Mouse (Mus musculus) kidney, adult 2 months (tissue): ENCODE data around the gene Cacng2. TPM values are rescaled to one million over a fixed set of nuclear protein-coding genes. Genes with fewer than 3 reads are reported as not detected.

Experiments used
- DNase-seq: peaks from one replicate; pipeline ENCODE4 v3.0.0; 2021
- H3K27ac ChIP-seq: fragments of 200-500 bp; 2 replicates; pipeline ENCODE4 v1.5.1; 2012; ENCODE audit warnings: low read depth, low read length, control low read depth, inconsistent platforms; ENCODE audit not compliant: insufficient read depth
- H3K27me3 ChIP-seq: fragments of 200-500 bp; replicated peaks from 2 replicates; pipeline ENCODE4 v1.6.1; 2012; ENCODE audit warnings: mild to moderate bottlenecking, moderate library complexity, low read length, inconsistent platforms; ENCODE audit not compliant: control insufficient read depth, insufficient read depth
- H3K36me3 ChIP-seq: fragments of 200-500 bp; 2 replicates; pipeline ENCODE4 v1.6.1; 2012; ENCODE audit warnings: mild to moderate bottlenecking, moderate library complexity, low read length, inconsistent platforms; ENCODE audit not compliant: control insufficient read depth, insufficient read depth
- H3K4me1 ChIP-seq: fragments of 200-500 bp; 2 replicates; pipeline ENCODE4 v1.6.1; 2011; ENCODE audit warnings: low read length; ENCODE audit not compliant: control insufficient read depth, insufficient read depth
- H3K4me3 ChIP-seq: fragments of 200-500 bp; 2 replicates; pipeline ENCODE4 v1.5.1; 2011; ENCODE audit warnings: mild to moderate bottlenecking, low read depth, low read length, control low read depth; ENCODE audit not compliant: insufficient read depth
- CTCF ChIP-seq: fragments of 200-500 bp; conservative IDR thresholded peaks from 2 replicates; pipeline ENCODE4 v1.5.1; 2011; ENCODE audit warnings: low read depth, mild to moderate bottlenecking, control low read depth, low read length, moderate library complexity, mixed read lengths; ENCODE audit not compliant: insufficient read depth, insufficient read length
- POLR2A ChIP-seq: fragments of 200-500 bp; IDR thresholded peaks from one replicate; pipeline ENCODE4 v1.6.1; 2011; ENCODE audit warnings: low read depth, low read length, control low read depth
- WGBS: fragments of 180-500 bp; shearing (Covaris S2); methylation state at CpG from one replicate; pipeline ENCODE4 v1.1.7; 2018; 5-methylcytosine and 5-hydroxymethylcytosine counted together
- polyA plus RNA-seq: library from polyadenylated mRNA; depleted of rRNA; stranded (reverse); fragments of >200 nt; gene quantifications from 2 replicates; pipeline ENCODE4 v1.2.3, GENCODE M21; 2012

The Cacng2 gene
- polyA plus RNA-seq, 1 experiment, result 0.02 TPM

- no peaks in the 10 kb centered on the region for H3K27me3 ChIP-seq
- no peak overlapping the region for H3K4me3 ChIP-seq
- no peaks in the 10 kb centered on the region for H3K4me1 ChIP-seq
- H3K36me3 ChIP-seq, result no peaks in the 10 kb centered on the region
- DNase-seq, result no peak
- 64% methylated on average over 13 of the region's 13 CpGs for WGBS
- TF ChIP-seq POLR2A (no peak), CTCF (no peak)
- no peak overlapping the region for H3K27ac ChIP-seq
Observed at GRCm38 (mm10) chr15:78082841-78083572, 36.8 kb downstream of the Cacng2 start.

- H3K4me1 ChIP-seq, result no peaks in the 10 kb centered on the region
- H3K36me3 ChIP-seq, result no peaks in the 10 kb centered on the region
- TF ChIP-seq POLR2A, result no peak
- TF ChIP-seq CTCF, result no peak
- H3K4me3 ChIP-seq, result no peak overlapping the region
- H3K27ac ChIP-seq, result no peak overlapping the region
- no peaks in the 10 kb centered on the region for H3K27me3 ChIP-seq
- no peak for DNase-seq
- 56% methylated on average over 8 of the region's 8 CpGs for WGBS
Observed at GRCm38 (mm10) chr15:78082149-78082548, 37.7 kb downstream of the Cacng2 start.

GRCm38 (mm10) chr15:78081384-78081783 is 38.4 kb downstream of the Cacng2 start:
- DNase-seq, result no peak
- H3K4me3 ChIP-seq, result no peak overlapping the region
- no peaks in the 10 kb centered on the region for H3K27me3 ChIP-seq
- no peaks in the 10 kb centered on the region for H3K36me3 ChIP-seq
- WGBS, result 90% methylated on average over 7 of the region's 7 CpGs
- H3K27ac ChIP-seq, result no peak overlapping the region
- TF ChIP-seq POLR2A (no peak), CTCF (no peak)
- H3K4me1 ChIP-seq, result no peaks in the 10 kb centered on the region

GRCm38 (mm10) chr15:78080326-78080725 is 39.5 kb downstream of the Cacng2 start:
- DNase-seq, result no peak
- Histone ChIP-seq H3K4me3 (no peak overlapping the region), H3K27ac (no peak overlapping the region), H3K36me3 (no peaks in the 10 kb centered on the region), H3K4me1 (no peaks in the 10 kb centered on the region), H3K27me3 (no peaks in the 10 kb centered on the region)
- WGBS, result 76% methylated on average over 4 of the region's 4 CpGs
- TF ChIP-seq CTCF (no peak), POLR2A (no peak)

- DNase-seq, result no peak
- H3K4me3 ChIP-seq, result no peak overlapping the region
- 63% methylated on average over 15 of the region's 15 CpGs for WGBS
- H3K36me3 ChIP-seq, result no peaks in the 10 kb centered on the region
- no peak for TF ChIP-seq CTCF
- TF ChIP-seq POLR2A, result no peak
- no peaks in the 10 kb centered on the region for H3K27me3 ChIP-seq
- H3K27ac ChIP-seq, result no peak overlapping the region
- no peaks in the 10 kb centered on the region for H3K4me1 ChIP-seq
Observed at GRCm38 (mm10) chr15:78078776-78079628, 40.8 kb downstream of the Cacng2 start.

GRCm38 (mm10) chr15:78078206-78078605 is 41.6 kb downstream of the Cacng2 start:
- H3K36me3 ChIP-seq, result no peaks in the 10 kb centered on the region
- no peak overlapping the region for H3K27ac ChIP-seq
- 68% methylated on average over 5 of the region's 5 CpGs for WGBS
- DNase-seq, result no peak
- no peak for TF ChIP-seq POLR2A
- TF ChIP-seq CTCF, result no peak
- no peaks in the 10 kb centered on the region for H3K4me1 ChIP-seq
- no peak overlapping the region for H3K4me3 ChIP-seq
- no peaks in the 10 kb centered on the region for H3K27me3 ChIP-seq

GRCm38 (mm10) chr15:78075921-78076320 is 43.9 kb downstream of the Cacng2 start:
- no peak overlapping the region for H3K4me3 ChIP-seq
- no peaks in the 10 kb centered on the region for H3K4me1 ChIP-seq
- H3K36me3 ChIP-seq, result no peaks in the 10 kb centered on the region
- TF ChIP-seq POLR2A (no peak), CTCF (no peak)
- DNase-seq, result no peak
- H3K27me3 ChIP-seq, result no peaks in the 10 kb centered on the region
- 35% methylated on average over 3 of the region's 3 CpGs for WGBS
- H3K27ac ChIP-seq, result no peak overlapping the region
